Mouse (Mus musculus) activated CD4-positive, CD25-positive, alpha-beta regulatory T cell, adult 9 weeks (primary cell): Measurements from ENCODE around the gene Mlf1. TPM values are rescaled to one million over a fixed set of nuclear protein-coding genes. Genes with fewer than 3 reads are reported as not detected.

Source experiments
- polyA plus RNA-seq: library from polyadenylated mRNA; unstranded; fragments of 100-300 nt; shearing (Covaris generic); gene quantifications from one replicate; pipeline ENCODE4 v1.2.1, GENCODE M21; 2017

The Mlf1 gene
- polyA plus RNA-seq = 1.7 TPM

DNA sequence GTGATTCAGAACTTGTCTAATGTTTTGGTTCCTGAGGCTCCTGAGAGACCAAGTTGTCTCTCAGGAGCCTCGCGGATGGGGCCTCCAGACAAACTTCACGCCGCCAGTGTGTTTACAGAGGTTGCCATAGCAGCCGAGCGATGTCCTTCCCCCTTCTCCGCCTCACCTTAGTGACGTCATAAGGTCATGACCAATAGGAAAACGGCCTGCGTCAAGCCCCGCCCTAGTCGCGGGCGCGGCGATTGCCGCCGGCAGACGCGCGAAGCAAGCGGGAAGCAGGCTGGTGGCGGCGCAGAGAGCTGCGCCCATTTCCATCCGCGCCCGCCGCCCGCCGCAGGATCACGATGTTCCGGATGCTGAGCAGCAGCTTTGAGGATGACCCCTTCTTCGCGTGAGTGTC, at the start of gene Mlf1:
TSS of gene Mlf1 (plus strand) at position 226 of the 400 bp plus-strand sequence.

DNA sequence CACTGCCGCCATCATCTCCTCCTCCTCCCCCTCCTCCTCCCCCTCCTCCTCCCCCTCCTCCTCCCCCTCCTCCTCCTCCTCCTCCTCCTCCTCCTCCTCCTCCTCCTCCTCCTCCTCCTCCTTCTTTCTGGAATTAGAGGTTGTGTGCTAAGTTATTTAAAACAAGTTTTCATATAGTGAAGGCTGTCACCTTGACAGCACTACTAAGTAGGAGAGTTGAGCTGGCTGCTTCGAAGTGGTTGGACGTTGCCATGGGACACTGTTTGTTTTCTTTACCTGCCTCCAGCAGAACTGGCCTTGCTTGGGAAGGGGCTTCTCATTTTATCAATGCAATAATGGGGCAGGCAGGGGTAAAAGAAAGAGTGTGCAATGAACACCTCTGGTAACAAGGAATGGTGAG, 1.2 kb downstream of the Mlf1 start, which contains the start of gene Gm17402:
TSS of gene Gm17402 (minus strand) at position 101 of the 400 bp plus-strand sequence.

DNA sequence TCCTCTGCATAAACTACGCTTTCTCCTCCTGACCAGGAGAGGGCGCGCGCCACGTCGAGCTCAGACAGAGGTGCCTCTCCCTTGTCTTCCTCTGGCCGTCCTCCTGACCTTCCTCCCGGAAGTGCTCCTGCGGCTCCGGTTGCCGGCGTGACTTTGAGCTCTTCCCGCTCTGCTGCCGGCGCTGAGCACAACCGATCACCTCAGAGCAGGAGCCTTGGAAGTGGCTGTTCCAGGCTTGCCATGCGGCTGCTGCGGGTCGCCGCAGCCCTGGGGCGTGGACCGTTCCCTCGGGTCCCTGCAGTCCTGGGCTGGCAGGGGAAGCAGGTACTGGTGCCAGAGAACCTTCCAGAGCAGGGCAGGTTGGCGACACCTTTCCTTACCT, 56.1 kb downstream of the Mlf1 start, which contains the start of gene Gfm1:
TSS of gene Gfm1 (plus strand) at position 98 of the 382 bp plus-strand sequence.

Other genes with a start within 250 kb of the Mlf1 start
- not detected for gene Gm17402, start 1.1 kb downstream of the Mlf1 start, polyA plus RNA-seq
- 54.2 TPM for gene Gfm1, start 56.0 kb downstream of the Mlf1 start, polyA plus RNA-seq
- 92.1 TPM for gene Lxn, start 89.8 kb downstream of the Mlf1 start, polyA plus RNA-seq
- not detected for gene Rarres1, start 141.4 kb downstream of the Mlf1 start, polyA plus RNA-seq
- gene Mfsd1, start 208.6 kb downstream of the Mlf1 start, polyA plus RNA-seq = 54.5 TPM